Mouse (Mus musculus): ENCODE data around the gene Gjb4.

GRCm38 (mm10) chr4:127315753-127316152 lies 38.1 kb downstream of the Gjb4 start:
- TF ChIP-seq CTCF (IDR thresholded peaks at IDR 0.05) (no peak), EP300 (IDR thresholded peaks at IDR 0.05) (no peak)

Measured in lung, postnatal 0 days (tissue).